Mouse (Mus musculus) spleen, adult 2 months (tissue): ENCODE data around the gene Snd1.

ENCODE experiments used
- CTCF ChIP-seq: fragments of 200-500 bp; IDR thresholded peaks from 2 replicates; pipeline ENCODE4 v1.5.1; 2011; ENCODE audit warnings: mild to moderate bottlenecking, inconsistent platforms; ENCODE audit not compliant: insufficient read depth, insufficient read length, insufficient replicate concordance; ENCODE audit errors: extremely low read depth
- POLR2A ChIP-seq: fragments of 200-500 bp; IDR thresholded peaks from 2 replicates; pipeline ENCODE4 v1.6.1; 2011; ENCODE audit warnings: low read depth, low read length, inconsistent platforms

DNA sequence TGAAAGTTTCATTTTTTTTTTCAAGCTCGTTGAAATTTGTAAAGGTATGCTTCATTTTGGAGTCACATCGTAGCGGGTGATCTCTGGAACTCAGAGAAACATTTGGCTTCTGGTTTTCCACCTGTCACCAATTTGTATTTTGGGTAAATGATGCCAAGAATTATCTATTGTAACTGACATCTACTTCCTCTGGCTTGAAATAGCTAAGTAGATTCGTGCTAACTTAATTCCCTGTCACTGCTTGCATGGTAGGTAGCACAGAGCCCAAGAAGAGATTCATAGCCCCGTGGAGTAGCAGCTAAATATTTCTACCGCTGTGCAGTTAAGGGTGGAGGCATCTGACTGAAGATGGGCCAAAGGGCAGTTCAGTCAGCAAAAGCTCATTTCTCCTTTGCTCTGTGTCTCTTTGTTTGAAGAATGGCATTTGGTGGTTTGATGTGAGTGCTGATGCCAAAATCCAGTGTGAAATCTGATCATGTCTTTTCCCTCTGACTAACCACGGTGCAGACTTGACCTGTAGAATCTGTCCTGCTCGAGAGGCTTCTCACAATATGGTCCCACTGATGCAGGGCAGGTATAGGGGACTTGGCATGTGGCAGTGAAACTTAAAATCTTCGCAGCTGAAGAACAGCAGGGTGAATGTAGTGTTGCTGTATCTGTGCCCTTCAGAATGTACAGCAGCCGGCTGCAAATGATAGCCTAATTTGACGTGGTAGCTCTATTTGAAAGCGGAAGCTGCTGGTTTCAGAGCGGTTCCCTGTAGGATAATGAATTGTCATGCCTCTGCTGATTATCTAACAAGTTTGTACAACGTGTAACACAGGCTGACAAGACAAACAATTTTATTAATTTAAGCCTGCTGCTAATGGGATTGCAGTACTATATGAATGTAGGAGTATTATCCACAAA, 101.7 kb downstream of the Snd1 start:
- TF ChIP-seq CTCF (no peak), POLR2A (no peak)
